Mouse (Mus musculus): ENCODE results near the gene Ankrd33. TPM values are rescaled to one million over a fixed set of nuclear protein-coding genes. Genes with fewer than 3 reads are reported as not detected.
A peak's percentile ranks its signal among the peaks of the same experiment; 100 is the strongest.
"Not testable (repeated sequence)": the region's sequence is repeated elsewhere in the genome, so short reads cannot be mapped to it uniquely, and the experiment has no call there.

Gene Ankrd33
- polyA plus RNA-seq, 1 experiment from 2014 or later = not detected

DNA sequence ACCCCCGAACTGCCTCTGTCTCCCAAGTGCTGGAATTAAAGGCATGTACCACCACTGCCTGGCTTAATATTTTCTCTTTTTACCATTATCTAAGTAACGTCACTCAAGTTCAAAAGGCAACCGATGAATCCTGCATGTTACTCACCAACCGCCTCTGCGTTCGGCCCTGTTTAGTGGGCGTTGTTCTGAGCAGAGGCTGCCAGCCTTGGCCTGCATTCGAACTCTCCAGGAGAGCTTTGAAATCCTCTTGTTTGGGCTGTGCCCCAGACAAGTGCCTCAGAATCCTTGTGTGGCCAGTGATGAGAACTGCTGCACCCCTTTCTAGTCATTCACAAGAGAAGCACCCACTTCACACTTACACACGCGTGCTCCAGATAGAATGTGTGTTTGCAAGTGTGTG, 9.5 kb upstream of the Ankrd33 start:
- DNase-seq (ENCODE audit: low spot score) (no peak), ATAC-seq (ENCODE audit: low FRiP score) (no peak)
- no peak overlapping the region for H3K4me3 ChIP-seq (ENCODE audit: low read depth, low read length)
- H3K9ac ChIP-seq (ENCODE audit: low read depth, low read length) = no peak overlapping the region
- H3K27ac ChIP-seq (ENCODE audit: low read depth, low read length) = no peak overlapping the region
- H3K27me3 ChIP-seq (ENCODE audit: control insufficient read depth, insufficient read depth, low read length) = no peaks in the 10 kb centered on the region
- 86% methylated on average over 10 of the region's 10 CpGs for WGBS
- H3K36me3 ChIP-seq (ENCODE audit: control insufficient read depth, insufficient read depth, low read length) = no peaks in the 10 kb centered on the region
- no peaks in the 10 kb centered on the region; the same call in 1 of the 2 replicates for H3K4me1 ChIP-seq (replicated peaks; ENCODE audit: control insufficient read depth, insufficient read depth, low read length)
- H3K9me3 ChIP-seq (ENCODE audit: control insufficient read depth, low read length) = no peaks in the 10 kb centered on the region
- no peak overlapping the region for H3K4me2 ChIP-seq (replicated peaks; ENCODE audit: low read depth, low read length)

DNA sequence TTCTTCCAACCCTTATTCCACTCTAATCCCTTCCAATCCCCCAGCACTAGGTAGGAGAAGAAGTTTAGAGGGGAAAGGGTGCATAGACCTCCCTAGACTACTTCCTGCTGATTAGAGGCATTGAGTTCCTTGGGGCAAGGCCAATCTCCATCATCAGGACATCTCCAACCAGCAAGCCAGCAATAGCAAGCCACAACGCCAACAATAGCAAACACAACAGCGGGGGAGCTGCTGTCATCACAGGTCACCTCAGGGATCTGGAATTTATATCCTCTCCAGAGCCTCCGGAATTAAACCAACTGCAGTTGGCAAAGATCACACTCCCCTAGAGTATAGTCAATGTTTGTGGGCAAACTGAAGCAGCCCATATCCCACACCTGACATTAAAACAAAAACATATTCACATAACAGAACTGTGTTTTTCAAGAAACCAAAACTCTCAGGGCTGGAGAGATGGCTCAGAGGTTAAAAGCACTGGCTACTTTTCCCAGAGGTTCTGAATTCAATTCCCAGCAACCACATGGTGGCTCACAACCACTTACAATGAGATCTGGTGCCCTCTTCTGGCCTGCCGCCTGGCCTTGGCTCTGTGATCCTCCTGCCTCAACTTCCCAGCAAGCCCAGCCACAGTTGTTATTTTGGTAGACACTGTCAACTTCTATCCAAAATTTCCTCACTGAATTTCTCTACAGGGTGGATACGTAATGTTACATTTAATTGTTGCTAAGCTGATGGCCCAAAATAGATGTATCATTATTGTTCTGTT, 7.5 kb upstream of the Ankrd33 start:
- Histone ChIP-seq H3K36me3 (ENCODE audit: control insufficient read depth, insufficient read depth, low read length) (no peaks in the 10 kb centered on the region), H3K4me2 (replicated peaks; ENCODE audit: low read depth, low read length) (no peak overlapping the region), H3K9me3 (ENCODE audit: control insufficient read depth, low read length) (no peaks in the 10 kb centered on the region), H3K27ac (ENCODE audit: low read depth, low read length) (no peak overlapping the region), H3K4me3 (ENCODE audit: low read depth, low read length) (no peak overlapping the region), H3K27me3 (ENCODE audit: control insufficient read depth, insufficient read depth, low read length) (no peaks in the 10 kb centered on the region), H3K9ac (ENCODE audit: low read depth, low read length) (no peak overlapping the region), H3K4me1 (replicated peaks; ENCODE audit: control insufficient read depth, insufficient read depth, low read length) (no peaks in the 10 kb centered on the region; the same call in 1 of the 2 replicates)
- ATAC-seq (ENCODE audit: low FRiP score) (no peak), DNase-seq (ENCODE audit: low spot score) (no peak)
- WGBS = 86% methylated on average over 5 of the region's 5 CpGs

DNA sequence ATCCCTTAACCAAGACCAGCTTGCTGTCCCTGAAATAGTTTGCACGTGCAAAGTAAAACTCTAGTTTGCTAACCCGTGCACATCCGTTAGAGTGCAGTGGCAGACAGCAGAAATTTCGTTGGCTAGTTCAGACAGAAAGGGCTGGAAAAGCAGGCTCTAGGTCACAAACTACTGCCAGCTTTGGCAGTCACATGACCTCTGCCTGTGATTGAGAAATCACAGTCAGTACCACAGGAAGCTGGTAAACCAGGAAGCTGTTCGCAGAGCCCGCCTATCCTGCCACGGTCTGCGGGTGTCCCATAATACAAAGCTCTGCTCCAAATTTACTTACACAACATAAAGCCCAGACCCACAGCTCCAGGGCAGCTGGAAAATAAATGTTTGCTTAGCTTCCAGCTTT, 2.4 kb upstream of the Ankrd33 start:
- ATAC-seq (ENCODE audit: low FRiP score) = no peak
- H3K9me3 ChIP-seq (ENCODE audit: control insufficient read depth, low read length) = no peaks in the 10 kb centered on the region
- 81% methylated on average over 8 of the region's 8 CpGs for WGBS
- H3K27ac ChIP-seq (ENCODE audit: low read depth, low read length) = no peak overlapping the region
- H3K9ac ChIP-seq (ENCODE audit: low read depth, low read length) = no peak overlapping the region
- no peaks in the 10 kb centered on the region for H3K36me3 ChIP-seq (ENCODE audit: control insufficient read depth, insufficient read depth, low read length)
- no peak for DNase-seq (ENCODE audit: low spot score)
- H3K4me2 ChIP-seq (replicated peaks; ENCODE audit: low read depth, low read length) = no peak overlapping the region
- no peak overlapping the region for H3K4me3 ChIP-seq (ENCODE audit: low read depth, low read length)
- no peaks in the 10 kb centered on the region for H3K27me3 ChIP-seq (ENCODE audit: control insufficient read depth, insufficient read depth, low read length)
- H3K4me1 ChIP-seq (replicated peaks; ENCODE audit: control insufficient read depth, insufficient read depth, low read length) = no peaks in the 10 kb centered on the region

DNA sequence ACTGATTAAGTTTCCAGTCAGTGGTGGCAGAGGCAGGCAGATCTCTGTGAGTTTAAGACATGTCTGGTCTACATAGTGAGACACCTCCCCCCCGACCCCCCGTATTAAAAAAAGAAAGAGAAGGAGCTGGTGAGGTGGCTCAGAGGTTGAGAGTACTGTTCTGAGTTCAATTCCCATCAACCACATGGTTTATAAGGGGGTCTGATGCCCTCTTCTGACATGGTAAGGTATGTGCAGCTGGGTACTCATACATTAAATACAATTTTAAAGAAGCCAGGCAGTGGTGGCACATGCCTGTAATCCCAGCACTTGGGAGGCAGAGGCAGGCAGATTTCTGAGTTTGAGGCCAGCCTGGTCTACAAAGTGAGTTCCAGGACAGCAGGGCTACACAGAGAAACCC, 1.8 kb upstream of the Ankrd33 start:
- H3K4me3 ChIP-seq (ENCODE audit: low read depth, low read length) = not testable (repeated sequence)

DNA sequence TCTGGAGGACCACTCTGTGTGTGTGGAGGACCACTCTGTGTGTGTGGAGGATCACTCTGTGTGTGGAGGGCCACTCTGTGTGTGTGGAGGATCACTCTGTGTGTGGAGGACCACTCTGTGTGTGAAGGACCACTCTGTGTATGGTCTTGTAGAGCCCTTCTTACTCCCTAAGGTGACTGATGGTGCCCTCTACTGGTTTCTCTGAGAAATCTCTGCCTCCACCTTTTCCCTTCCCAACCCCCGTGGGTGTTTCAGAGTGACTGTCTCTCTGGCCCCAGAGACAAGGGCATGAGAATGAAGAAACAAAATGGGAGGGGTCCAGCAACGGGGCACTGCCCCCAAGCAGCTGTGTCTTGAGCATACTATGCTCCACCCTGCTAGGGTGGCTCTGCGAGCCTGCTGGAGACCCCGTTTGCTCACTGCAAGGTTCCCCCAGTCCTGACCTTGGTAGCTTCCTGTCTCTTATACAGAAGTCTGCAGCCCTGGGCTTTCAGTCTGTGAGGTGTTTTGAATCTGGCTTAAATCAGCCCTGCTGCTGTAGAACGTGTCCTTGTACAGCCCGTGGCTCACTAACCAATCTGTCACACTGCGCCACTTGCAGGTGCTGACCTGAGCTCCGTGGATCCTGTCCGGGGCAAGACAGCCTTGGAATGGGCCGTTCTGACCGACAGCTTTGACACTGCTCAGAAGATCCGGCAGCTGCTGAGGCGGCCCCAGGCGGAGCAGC, 3.0 kb downstream of the Ankrd33 start:
- ATAC-seq (ENCODE audit: low FRiP score) (no peak), DNase-seq (ENCODE audit: low spot score) (peak; percentile 67)
- H3K9me3 ChIP-seq (ENCODE audit: control insufficient read depth, low read length) = no peaks in the 10 kb centered on the region
- H3K4me1 ChIP-seq (replicated peaks; ENCODE audit: control insufficient read depth, insufficient read depth, low read length) = no peaks in the 10 kb centered on the region
- no peak overlapping the region for H3K9ac ChIP-seq (ENCODE audit: low read depth, low read length)
- WGBS = 67% methylated on average over 14 of the region's 14 CpGs
- no peak overlapping the region for H3K4me3 ChIP-seq (ENCODE audit: low read depth, low read length)
- H3K4me2 ChIP-seq (replicated peaks; ENCODE audit: low read depth, low read length) = no peak overlapping the region
- no peaks in the 10 kb centered on the region for H3K27me3 ChIP-seq (ENCODE audit: control insufficient read depth, insufficient read depth, low read length)
- H3K36me3 ChIP-seq (ENCODE audit: control insufficient read depth, insufficient read depth, low read length) = no peaks in the 10 kb centered on the region
- no peak overlapping the region for H3K27ac ChIP-seq (ENCODE audit: low read depth, low read length)

More for the DNA sequence above, 1.8 kb upstream of the Ankrd33 start:
- H3K27ac ChIP-seq (ENCODE audit: low read depth, low read length); H3K9ac ChIP-seq (ENCODE audit: low read depth, low read length); H3K36me3 ChIP-seq (ENCODE audit: control insufficient read depth, insufficient read depth, low read length); DNase-seq (ENCODE audit: low spot score); H3K9me3 ChIP-seq (ENCODE audit: control insufficient read depth, low read length); H3K4me1 ChIP-seq (replicated peaks; ENCODE audit: control insufficient read depth, insufficient read depth, low read length); ATAC-seq (ENCODE audit: low FRiP score); H3K27me3 ChIP-seq (ENCODE audit: control insufficient read depth, insufficient read depth, low read length); H3K4me2 ChIP-seq (replicated peaks; ENCODE audit: low read depth, low read length): not testable (repeated sequence)
- 91% methylated on average over 2 of the region's 2 CpGs for WGBS

DNA sequence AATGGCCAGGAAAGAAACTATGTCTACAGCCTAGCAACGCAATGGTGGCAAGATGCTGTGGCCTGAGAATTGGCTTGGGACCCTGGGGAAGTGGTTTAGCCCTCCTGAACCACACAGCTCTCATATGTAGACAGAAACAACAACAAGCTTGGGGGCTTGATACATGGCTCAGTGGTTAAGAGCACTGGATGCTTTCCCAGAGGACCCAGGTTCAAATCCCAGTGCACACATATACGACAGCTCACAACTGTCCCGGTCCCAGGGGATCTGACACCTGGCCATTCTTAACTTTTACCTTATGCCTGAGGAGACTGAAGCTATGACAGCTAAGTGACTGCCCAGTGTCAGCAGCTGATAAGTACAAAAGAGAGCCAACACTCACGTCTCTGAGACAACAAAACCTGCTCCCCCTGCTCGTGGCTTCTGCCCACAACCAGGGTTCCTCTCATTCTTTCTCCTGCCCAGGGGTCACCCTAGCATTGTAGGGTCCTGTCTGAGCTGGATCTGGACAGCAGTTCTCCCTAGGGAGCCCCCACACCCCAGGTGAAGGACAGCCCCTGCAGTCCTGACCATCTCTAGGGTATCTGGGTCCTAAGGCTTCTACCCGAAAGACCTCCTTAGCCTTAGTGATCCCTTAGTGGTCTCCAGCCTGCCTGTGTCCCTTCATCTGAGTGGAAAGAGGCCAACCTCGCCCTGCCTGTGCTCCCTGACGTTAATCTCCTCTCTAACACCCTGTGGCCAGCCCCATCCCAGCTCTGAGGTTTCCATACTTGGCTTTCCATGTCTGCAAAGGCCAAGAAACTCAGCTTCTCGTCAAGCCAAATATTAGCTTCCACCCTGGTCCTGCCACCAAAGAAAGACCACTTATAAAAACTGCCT, 6.1 kb downstream of the Ankrd33 start:
- Histone ChIP-seq H3K9me3 (ENCODE audit: control insufficient read depth, low read length) (no peaks in the 10 kb centered on the region; the same call in 1 of the 2 replicates), H3K27ac (ENCODE audit: low read depth, low read length) (no peak overlapping the region), H3K27me3 (ENCODE audit: control insufficient read depth, insufficient read depth, low read length) (no peaks in the 10 kb centered on the region), H3K36me3 (ENCODE audit: control insufficient read depth, insufficient read depth, low read length) (no peaks in the 10 kb centered on the region), H3K4me2 (replicated peaks; ENCODE audit: low read depth, low read length) (no peak overlapping the region), H3K4me3 (ENCODE audit: low read depth, low read length) (no peak overlapping the region), H3K9ac (ENCODE audit: low read depth, low read length) (no peak overlapping the region), H3K4me1 (replicated peaks; ENCODE audit: control insufficient read depth, insufficient read depth, low read length) (no peaks in the 10 kb centered on the region)
- 78% methylated on average over 9 of the region's 9 CpGs for WGBS
- no peak for ATAC-seq (ENCODE audit: low FRiP score)
- no peak for DNase-seq (ENCODE audit: low spot score)

DNA sequence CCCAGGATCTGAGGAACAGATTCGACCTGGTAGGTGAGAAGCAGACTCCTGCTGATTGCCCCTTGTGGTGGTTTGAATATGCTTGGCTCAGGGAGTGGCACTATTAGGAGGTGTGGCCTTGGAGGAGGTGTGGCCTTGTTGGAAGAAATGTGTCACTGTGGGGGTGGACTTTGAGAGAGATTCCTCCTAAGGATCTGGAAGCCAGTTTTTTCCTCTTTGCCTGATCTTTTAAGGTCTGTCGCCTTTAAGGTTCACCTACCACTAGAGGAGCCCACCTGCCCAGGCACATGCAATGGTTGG, 6.7 kb downstream of the Ankrd33 start:
- no peak overlapping the region for H3K4me2 ChIP-seq (replicated peaks; ENCODE audit: low read depth, low read length)
- ATAC-seq (ENCODE audit: low FRiP score) (no peak), DNase-seq (ENCODE audit: low spot score) (no peak)
- no peaks in the 10 kb centered on the region for H3K4me1 ChIP-seq (replicated peaks; ENCODE audit: control insufficient read depth, insufficient read depth, low read length)
- H3K4me3 ChIP-seq (ENCODE audit: low read depth, low read length) = no peak overlapping the region
- no peaks in the 10 kb centered on the region; the same call in 1 of the 2 replicates for H3K27me3 ChIP-seq (ENCODE audit: control insufficient read depth, insufficient read depth, low read length)
- no peak overlapping the region for H3K9ac ChIP-seq (ENCODE audit: low read depth, low read length)
- H3K27ac ChIP-seq (ENCODE audit: low read depth, low read length) = no peak overlapping the region
- no peaks in the 10 kb centered on the region; the same call in 1 of the 2 replicates for H3K9me3 ChIP-seq (ENCODE audit: control insufficient read depth, low read length)
- no peaks in the 10 kb centered on the region for H3K36me3 ChIP-seq (ENCODE audit: control insufficient read depth, insufficient read depth, low read length)
- WGBS = 27% methylated on average over 2 of the region's 2 CpGs

DNA sequence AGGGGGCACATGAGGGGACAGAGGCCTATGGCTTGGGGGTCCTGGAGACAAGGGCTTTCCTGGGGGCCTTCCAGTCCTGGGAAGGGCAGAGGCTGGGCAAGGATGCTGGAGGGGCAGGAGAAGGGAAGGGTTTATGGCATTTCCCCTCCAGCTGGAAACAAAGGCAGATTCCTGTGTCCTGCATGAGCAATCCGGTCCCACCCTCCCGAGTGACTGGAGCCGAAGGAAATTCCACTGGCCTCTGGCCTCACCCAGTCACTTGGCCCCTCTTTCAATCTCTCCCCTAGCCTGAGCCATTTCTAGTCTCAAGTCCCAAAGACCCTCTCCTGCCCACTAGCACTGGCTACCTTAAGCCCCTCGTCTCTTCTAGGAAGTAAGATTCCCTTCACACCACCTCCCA, 7.6 kb downstream of the Ankrd33 start:
- DNase-seq (ENCODE audit: low spot score) (no peak), ATAC-seq (ENCODE audit: low FRiP score) (no peak)
- H3K27me3 ChIP-seq (ENCODE audit: control insufficient read depth, insufficient read depth, low read length) = peaks cover 6% of the 10 kb centered on the region; the same call in 1 of the 2 replicates
- no peak overlapping the region for H3K4me2 ChIP-seq (replicated peaks; ENCODE audit: low read depth, low read length)
- no peak overlapping the region for H3K4me3 ChIP-seq (ENCODE audit: low read depth, low read length)
- H3K9me3 ChIP-seq (ENCODE audit: control insufficient read depth, low read length) = no peaks in the 10 kb centered on the region; the same call in 1 of the 2 replicates
- no peaks in the 10 kb centered on the region for H3K36me3 ChIP-seq (ENCODE audit: control insufficient read depth, insufficient read depth, low read length)
- H3K27ac ChIP-seq (ENCODE audit: low read depth, low read length) = no peak overlapping the region
- 62% methylated on average over 4 of the region's 4 CpGs for WGBS
- H3K9ac ChIP-seq (ENCODE audit: low read depth, low read length) = no peak overlapping the region
- H3K4me1 ChIP-seq (replicated peaks; ENCODE audit: control insufficient read depth, insufficient read depth, low read length) = no peaks in the 10 kb centered on the region

All from hindbrain, embryonic 11.5 days (tissue).